Mouse (Mus musculus) left cerebral cortex, adult 9 months (tissue): Measurements from ENCODE around the gene Ubl4b.
A peak's percentile ranks its signal among the peaks of the same experiment; 100 is the strongest.

Experiments
- DNase-seq, 2 experiments: peaks; one replicate each; pipeline ENCODE4 v3.0.0; 2022; ENCODE audit warnings: low spot score in 2 of 2

Ubl4b gene

GRCm38 (mm10) chr3:107520931-107521330, 33.9 kb downstream of the Ubl4b start:
- DNase-seq: no peak

DNA sequence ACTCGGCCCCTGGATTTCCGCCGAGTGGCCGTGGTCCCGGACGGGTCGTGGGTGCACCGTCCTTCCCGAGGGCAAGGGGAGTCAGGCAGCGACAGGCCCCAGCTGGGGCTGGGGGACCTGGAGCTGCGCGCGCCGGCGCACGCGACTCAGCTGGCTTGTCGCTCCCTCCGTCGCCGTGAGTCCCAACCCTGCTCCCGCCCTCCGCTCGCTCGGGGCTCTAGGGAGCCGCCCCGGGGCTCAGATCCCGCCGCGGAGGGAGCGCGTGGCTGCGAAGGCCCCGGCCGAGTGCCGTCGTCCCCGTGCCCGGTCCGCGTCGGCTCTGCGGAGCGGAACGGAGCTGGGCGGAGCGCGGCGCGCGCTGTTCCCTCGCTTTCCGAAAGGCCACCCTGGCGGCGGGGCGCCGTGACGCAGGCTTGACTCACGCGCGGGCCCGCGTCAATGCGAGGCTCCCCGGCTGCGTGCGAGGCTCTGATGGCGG, 37.2 kb downstream of the Ubl4b start, which contains the start of gene Slc6a17:
Gene Slc6a17, minus strand, starts transcription at position 388 of the 478 bp plus-strand sequence.
- DNase-seq: peak in 1 of 2 experiments; percentile 76

GRCm38 (mm10) chr3:107516776-107517630, 37.9 kb downstream of the Ubl4b start:
- no peak for DNase-seq

DNA sequence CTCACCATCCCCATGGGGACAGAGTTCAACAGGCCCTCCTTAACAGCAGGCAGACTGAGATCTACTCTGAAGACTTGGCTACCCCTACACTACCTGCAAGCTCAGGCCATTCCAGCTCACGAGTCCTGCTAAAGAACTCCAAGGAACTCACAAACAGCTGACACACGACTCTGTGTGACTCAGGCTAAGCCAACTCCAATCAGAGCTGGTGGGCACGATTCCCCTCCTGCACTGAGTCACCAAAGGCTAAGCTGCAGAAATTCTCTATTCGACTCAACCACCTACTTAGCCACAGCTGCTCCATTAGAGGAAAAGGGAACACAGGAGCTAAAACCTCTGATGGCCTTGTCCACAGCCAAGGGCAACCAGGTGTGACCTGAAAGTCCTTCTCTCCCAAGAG, 38.9 kb downstream of the Ubl4b start:
- DNase-seq: no peak

- no peak for DNase-seq
These were observed 43.5 kb downstream of the Ubl4b start for GRCm38 (mm10) chr3:107511416-107511815.

GRCm38 (mm10) chr3:107508696-107509095, 46.2 kb downstream of the Ubl4b start:
- peak in 1 of 2 experiments; percentile 72 for DNase-seq

GRCm38 (mm10) chr3:107507966-107508365, 46.9 kb downstream of the Ubl4b start:
- no peak for DNase-seq

GRCm38 (mm10) chr3:107506531-107506930, 48.3 kb downstream of the Ubl4b start:
- no peak for DNase-seq

GRCm38 (mm10) chr3:107505464-107506367, 49.2 kb downstream of the Ubl4b start:
- DNase-seq: peak in 1 of 2 experiments; percentile 73

- DNase-seq: no peak
These were observed 50.3 kb downstream of the Ubl4b start for GRCm38 (mm10) chr3:107504542-107504941.

DNA sequence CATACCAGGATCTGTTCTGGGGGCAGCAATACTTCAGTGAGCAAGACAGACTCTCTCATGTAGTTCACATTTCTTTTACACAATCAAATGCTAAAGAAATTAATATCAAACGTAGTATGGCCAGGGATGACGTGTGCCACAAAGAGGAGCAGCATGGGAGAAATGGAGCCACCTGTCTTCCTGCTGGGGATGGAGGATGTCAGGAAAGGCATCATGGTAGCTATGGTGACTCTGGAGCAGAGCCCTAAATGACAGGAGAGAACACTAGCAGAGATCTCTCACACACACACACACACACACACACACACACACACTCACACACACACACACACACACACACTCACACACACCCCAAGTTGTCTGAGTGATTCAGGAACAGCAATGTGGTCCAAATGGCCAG, 51.2 kb downstream of the Ubl4b start:
- no peak for DNase-seq
